Mouse (Mus musculus): ENCODE results near the gene Ikzf3. TPM values are rescaled to one million over a fixed set of nuclear protein-coding genes. Genes with fewer than 3 reads are reported as not detected.

The Ikzf3 gene
- polyA plus RNA-seq, 1 experiment from 2014 or later, result 0.52 TPM

DNA sequence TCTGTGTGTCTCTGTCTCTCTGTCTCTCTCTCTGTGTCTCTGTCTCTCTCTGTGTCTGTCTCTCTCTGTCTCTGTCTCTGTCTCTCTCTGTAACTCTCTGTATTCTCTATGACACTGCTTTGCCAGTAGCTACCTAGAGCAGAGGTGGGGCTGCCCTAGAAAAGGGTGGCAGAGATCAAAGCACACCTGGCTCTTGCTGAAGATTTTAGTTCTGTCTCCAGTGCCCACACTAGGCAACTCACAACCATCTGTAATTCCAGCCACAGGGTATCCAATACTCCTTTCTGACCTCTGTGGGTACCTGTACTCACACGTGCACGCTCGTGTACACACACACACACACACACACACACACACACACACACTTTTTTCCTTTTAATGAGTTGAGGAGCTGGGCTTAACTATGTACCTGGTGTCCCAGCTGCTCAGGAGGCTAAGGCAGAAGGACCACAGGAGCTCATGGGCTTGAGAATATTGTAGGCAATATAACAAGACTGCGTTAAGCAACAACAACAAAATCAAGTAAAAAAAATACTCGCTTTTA lies 50.6 kb downstream of the Ikzf3 start:
- H3K36me3 ChIP-seq, result no peaks in the 10 kb centered on the region
- ATAC-seq (ENCODE audit: low FRiP score, low read depth), result no peak
- H3K4me2 ChIP-seq (replicated peaks), result no peak overlapping the region
- no peaks in the 10 kb centered on the region for H3K9me3 ChIP-seq
- H3K9ac ChIP-seq, result no peak overlapping the region
- no peak overlapping the region for H3K27ac ChIP-seq
- H3K4me1 ChIP-seq, result peaks cover 19% of the 10 kb centered on the region
- H3K27me3 ChIP-seq, result peaks cover 16% of the 10 kb centered on the region
- 80% methylated on average over 5 of the region's 5 CpGs for WGBS
- no peak overlapping the region for H3K4me3 ChIP-seq

DNA sequence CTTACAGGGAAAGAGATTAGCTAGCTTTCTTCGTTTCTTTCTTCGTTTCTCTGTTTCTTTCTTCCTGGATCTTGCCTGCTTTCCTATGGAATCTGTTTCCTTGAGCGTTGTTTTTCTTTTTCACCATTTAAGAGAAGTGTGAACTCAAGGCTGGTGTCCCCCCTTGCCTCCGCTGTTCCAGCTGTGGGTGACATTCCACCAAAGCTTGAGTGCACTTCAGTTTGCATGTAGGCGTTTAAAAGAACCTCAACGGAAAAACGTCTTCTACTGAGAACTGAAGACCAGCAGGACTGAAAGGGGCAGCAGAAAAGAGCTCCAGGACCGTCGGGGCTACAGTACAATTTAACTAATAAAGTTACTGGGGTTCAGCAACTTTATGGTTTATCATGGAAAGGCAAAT lies 52.4 kb downstream of the Ikzf3 start:
- Histone ChIP-seq H3K4me1 (peaks cover 19% of the 10 kb centered on the region), H3K9ac (no peak overlapping the region), H3K36me3 (no peaks in the 10 kb centered on the region), H3K4me2 (replicated peaks) (no peak overlapping the region), H3K27ac (no peak overlapping the region), H3K9me3 (no peaks in the 10 kb centered on the region), H3K4me3 (no peak overlapping the region), H3K27me3 (peaks cover 11% of the 10 kb centered on the region; the same call in 1 of the 2 replicates)
- 65% methylated on average over 9 of the region's 9 CpGs for WGBS
- no peak for ATAC-seq (ENCODE audit: low FRiP score, low read depth)

DNA sequence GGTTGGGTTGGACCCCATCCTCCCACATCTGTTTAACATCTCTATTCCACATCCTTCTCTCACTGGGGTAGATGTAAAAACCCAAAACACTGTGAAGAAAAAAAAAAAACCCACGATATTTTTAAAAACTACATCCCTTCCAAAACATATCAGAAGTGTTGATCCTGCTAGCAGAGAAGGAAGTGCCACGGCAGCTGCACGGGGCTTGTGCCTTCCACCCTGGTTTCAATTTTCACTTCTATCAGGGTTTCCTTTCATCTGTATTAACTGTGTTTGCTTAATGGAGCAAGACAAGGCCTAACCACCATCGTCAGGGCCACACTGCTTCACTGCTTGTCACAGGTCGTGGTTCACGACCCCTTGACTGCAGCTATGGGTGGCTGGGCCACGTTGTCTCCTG lies 52.9 kb downstream of the Ikzf3 start:
- Histone ChIP-seq H3K9me3 (no peaks in the 10 kb centered on the region), H3K4me2 (replicated peaks) (no peak overlapping the region), H3K36me3 (no peaks in the 10 kb centered on the region), H3K27ac (no peak overlapping the region), H3K27me3 (peaks cover 7% of the 10 kb centered on the region; the same call in 1 of the 2 replicates), H3K9ac (no peak overlapping the region), H3K4me3 (no peak overlapping the region), H3K4me1 (peaks cover 16% of the 10 kb centered on the region)
- WGBS, result 17% methylated on average over 7 of the region's 7 CpGs
- no peak for ATAC-seq (ENCODE audit: low FRiP score, low read depth)

DNA sequence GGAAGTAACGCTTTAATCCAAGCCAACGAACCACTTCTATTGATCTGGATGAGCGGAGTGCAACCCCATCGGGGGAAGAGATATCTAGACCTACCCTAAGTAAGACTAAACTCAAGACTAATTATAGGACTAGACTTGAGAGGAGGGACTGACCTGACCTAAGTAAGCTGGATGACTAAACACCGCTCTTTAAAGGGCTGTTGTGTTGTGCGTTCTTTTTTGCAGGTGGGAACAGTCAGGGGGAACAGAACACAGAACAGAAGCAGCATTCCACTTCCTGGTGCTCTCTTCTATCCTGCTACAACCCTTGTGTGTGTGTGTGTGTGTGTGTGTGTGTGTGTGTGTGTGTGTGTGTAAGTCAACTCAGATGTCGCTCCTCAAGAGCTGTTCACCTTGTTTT lies 54.3 kb downstream of the Ikzf3 start:
- no peaks in the 10 kb centered on the region for H3K36me3 ChIP-seq
- H3K4me1 ChIP-seq, result peaks cover 8% of the 10 kb centered on the region
- H3K4me2 ChIP-seq (replicated peaks), result no peak overlapping the region
- 85% methylated on average over 7 of the region's 7 CpGs for WGBS
- H3K9ac ChIP-seq, result no peak overlapping the region
- ATAC-seq (ENCODE audit: low FRiP score, low read depth), result no peak
- no peaks in the 10 kb centered on the region for H3K9me3 ChIP-seq
- H3K27ac ChIP-seq, result no peak overlapping the region
- H3K4me3 ChIP-seq, result no peak overlapping the region
- 0 out of 2 replicates have a peak, but pooled peaks cover 4% of the 10 kb centered on the region for H3K27me3 ChIP-seq

DNA sequence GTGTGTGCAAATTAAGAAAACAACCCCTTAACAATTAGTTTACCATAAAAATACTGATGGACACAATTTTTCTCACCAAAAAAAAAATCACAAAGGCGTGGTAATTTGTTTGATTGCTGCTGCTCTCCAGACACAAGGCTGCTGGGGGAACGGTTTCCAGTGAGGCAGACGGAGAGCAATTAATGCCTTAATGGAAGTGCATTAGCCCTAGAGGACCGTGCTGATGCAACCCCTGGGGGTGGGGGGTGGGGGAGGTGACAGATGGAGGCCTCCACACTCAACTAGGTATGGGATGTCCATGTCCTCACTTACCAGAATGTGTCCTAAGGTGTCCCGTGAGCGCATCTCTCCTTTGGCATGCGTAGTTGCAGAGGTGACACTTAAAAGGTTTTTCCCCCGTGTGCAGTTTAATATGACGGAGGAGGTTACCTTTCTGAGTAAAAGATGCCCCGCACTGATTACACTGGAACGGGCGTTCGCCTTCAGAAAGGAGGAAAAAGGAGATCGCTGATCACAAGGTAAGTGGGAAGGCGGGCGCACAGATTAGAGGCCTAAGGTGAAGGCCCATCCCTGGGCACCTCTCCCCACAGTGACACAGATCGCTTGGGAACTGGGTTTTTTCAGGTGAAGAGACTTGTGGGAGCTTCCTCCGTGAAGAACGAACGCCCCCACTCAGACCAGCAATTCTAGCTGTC lies 57.1 kb downstream of the Ikzf3 start:
- Histone ChIP-seq H3K4me1 (peaks cover 8% of the 10 kb centered on the region), H3K27ac (no peak overlapping the region), H3K4me3 (no peak overlapping the region), H3K9ac (no peak overlapping the region), H3K9me3 (no peaks in the 10 kb centered on the region), H3K36me3 (no peaks in the 10 kb centered on the region), H3K4me2 (replicated peaks) (no peak overlapping the region), H3K27me3 (0 out of 2 replicates have a peak, but pooled peaks cover 4% of the 10 kb centered on the region)
- ATAC-seq (ENCODE audit: low FRiP score, low read depth), result no peak
- WGBS, result 69% methylated on average over 20 of the region's 20 CpGs

DNA sequence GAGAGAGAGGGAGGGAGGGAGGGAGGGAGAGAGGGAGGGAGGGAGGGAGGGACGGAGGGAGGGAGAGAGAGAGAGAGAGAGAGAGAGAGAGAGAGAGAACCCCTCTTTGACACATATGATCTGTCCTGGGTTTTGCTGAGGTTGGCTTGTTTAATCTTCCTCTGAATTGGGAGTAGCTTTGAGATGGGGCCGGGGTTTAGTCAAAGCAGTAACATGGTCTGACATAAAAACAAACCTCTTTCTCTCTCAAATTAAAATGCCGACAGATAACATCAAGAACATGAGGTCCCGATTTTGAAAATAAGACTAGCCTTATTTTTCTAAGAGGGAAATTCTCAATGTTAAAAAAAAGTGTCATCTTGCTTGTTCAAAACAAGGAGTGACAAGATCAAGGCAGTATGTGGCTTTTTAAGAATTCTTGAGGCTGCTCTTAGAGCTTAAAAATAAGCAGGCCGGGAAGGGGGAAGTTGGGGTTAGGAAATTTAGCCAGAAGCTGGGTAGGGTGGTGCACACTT lies 58.2 kb downstream of the Ikzf3 start:
- H3K4me2 ChIP-seq (replicated peaks), result no peak overlapping the region
- 0 out of 2 replicates have a peak, but pooled peaks cover under 1% of the 10 kb centered on the region for H3K4me1 ChIP-seq
- no peak overlapping the region for H3K4me3 ChIP-seq
- H3K27me3 ChIP-seq, result 0 out of 2 replicates have a peak, but pooled peaks cover 4% of the 10 kb centered on the region
- ATAC-seq (ENCODE audit: low FRiP score, low read depth), result no peak
- no peak overlapping the region for H3K9ac ChIP-seq
- no peak overlapping the region for H3K27ac ChIP-seq
- WGBS, result 77% methylated on average over 4 of the region's 5 CpGs
- no peaks in the 10 kb centered on the region for H3K9me3 ChIP-seq
- no peaks in the 10 kb centered on the region for H3K36me3 ChIP-seq

DNA sequence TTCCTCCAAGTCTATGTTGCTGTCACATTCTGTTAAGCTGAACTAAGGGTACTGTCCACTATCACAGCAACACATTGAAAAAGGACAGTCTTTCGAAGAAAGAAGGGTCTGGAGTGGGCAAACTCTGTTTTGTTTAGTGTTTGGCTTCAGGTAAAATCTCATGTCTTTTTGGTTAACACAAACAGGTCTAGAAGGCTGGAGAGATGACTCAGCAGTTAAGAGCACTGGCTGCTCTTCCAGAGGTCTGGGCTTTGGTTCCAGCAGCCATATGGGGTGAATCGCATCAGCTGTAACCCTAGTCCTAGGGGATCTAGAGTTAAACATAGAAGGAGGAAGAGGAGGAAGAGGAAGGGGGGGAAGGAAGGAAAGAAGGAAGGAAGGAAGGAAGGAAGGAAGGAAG lies 60.1 kb downstream of the Ikzf3 start:
- Histone ChIP-seq H3K27me3 (0 out of 2 replicates have a peak, but pooled peaks cover 4% of the 10 kb centered on the region), H3K4me1 (no peaks in the 10 kb centered on the region), H3K27ac (no peak overlapping the region), H3K4me2 (replicated peaks) (no peak overlapping the region), H3K4me3 (no peak overlapping the region), H3K9ac (no peak overlapping the region), H3K36me3 (no peaks in the 10 kb centered on the region), H3K9me3 (no peaks in the 10 kb centered on the region)
- ATAC-seq (ENCODE audit: low FRiP score, low read depth), result no peak
- WGBS, result 86% methylated on average over 2 of the region's 2 CpGs

DNA sequence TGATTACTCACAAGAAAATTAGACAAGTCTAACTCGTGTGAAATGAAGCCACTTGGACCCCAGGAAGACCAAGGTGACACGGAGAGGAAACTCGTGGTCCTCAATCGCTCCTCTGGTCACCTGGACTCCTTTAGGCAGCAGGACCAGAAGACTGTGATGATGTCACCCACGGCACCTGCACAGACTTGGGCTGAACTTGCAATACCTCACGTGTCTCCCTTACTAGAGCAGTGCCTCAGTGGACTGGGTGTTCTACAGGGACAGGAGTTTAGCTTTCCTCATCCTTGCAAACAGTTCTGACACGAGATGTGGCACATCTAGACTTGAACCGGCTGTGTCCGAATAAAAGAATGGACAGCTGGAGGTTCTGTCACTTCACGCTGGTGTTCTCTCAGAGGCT lies 63.8 kb downstream of the Ikzf3 start:
- Histone ChIP-seq H3K9me3 (no peaks in the 10 kb centered on the region), H3K27ac (no peak overlapping the region), H3K27me3 (no peaks in the 10 kb centered on the region), H3K4me1 (peaks cover 4% of the 10 kb centered on the region; the same call in 1 of the 2 replicates), H3K36me3 (no peaks in the 10 kb centered on the region), H3K4me3 (no peak overlapping the region), H3K9ac (no peak overlapping the region), H3K4me2 (replicated peaks) (no peak overlapping the region)
- no peak for ATAC-seq (ENCODE audit: low FRiP score, low read depth)
- 79% methylated on average over 10 of the region's 10 CpGs for WGBS

DNA sequence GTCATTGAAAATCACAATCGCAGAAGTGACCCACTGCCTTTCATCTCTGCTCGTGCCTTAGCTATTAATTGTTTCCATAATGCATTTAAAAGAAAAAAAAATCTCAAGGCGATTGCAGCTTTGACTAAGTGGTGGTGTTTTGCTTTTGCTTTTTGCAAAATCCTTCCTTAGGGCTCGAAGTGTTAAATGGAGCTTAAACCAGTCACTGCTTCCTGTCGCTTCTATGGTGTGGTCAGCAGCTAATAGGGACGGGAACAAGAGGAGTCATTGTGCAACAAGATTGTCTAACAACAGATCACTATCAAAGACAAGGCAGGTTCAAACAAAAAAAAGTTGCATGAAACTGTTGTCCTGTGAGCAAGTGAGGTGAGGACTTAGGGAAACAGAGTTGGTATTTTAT lies 64.6 kb downstream of the Ikzf3 start:
- Histone ChIP-seq H3K4me1 (peaks cover 4% of the 10 kb centered on the region; the same call in 1 of the 2 replicates), H3K9me3 (no peaks in the 10 kb centered on the region), H3K27ac (no peak overlapping the region), H3K27me3 (no peaks in the 10 kb centered on the region), H3K4me2 (replicated peaks) (no peak overlapping the region), H3K9ac (no peak overlapping the region), H3K36me3 (no peaks in the 10 kb centered on the region), H3K4me3 (no peak overlapping the region)
- WGBS, result 58% methylated on average over 6 of the region's 6 CpGs
- ATAC-seq (ENCODE audit: low FRiP score, low read depth), result no peak

DNA sequence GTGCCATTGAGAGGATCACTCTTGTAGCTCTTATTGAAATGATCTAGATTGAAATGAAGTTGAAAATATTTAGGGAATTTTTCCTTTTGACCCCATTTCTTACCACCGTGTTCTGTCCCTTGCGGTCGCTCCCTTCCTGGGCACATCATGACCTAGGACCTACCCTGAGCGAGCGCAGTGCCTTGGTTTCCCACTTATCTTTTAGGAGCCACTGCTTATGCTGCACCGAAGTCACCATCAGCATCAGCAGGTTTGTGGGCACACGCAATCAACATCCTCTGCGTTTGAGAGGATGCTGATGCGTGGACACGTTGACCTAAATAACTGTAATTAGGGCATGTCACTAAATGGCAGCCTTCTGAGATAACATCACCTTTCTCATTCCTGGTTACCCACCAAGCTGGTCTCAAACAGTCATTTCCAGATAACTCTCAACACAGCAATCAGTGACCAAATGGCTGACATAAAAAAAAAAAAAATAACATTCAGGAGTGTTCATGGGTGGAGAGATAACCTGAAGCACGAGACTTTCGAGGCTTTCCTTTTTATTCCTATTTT lies 65.8 kb downstream of the Ikzf3 start:
- H3K9me3 ChIP-seq, result no peaks in the 10 kb centered on the region
- H3K4me2 ChIP-seq (replicated peaks), result no peak overlapping the region
- H3K4me1 ChIP-seq, result peaks cover 4% of the 10 kb centered on the region; the same call in 1 of the 2 replicates
- ATAC-seq (ENCODE audit: low FRiP score, low read depth), result no peak
- WGBS, result 83% methylated on average over 12 of the region's 12 CpGs
- H3K36me3 ChIP-seq, result no peaks in the 10 kb centered on the region
- H3K27me3 ChIP-seq, result no peaks in the 10 kb centered on the region
- H3K27ac ChIP-seq, result no peak overlapping the region
- no peak overlapping the region for H3K4me3 ChIP-seq
- H3K9ac ChIP-seq, result no peak overlapping the region

DNA sequence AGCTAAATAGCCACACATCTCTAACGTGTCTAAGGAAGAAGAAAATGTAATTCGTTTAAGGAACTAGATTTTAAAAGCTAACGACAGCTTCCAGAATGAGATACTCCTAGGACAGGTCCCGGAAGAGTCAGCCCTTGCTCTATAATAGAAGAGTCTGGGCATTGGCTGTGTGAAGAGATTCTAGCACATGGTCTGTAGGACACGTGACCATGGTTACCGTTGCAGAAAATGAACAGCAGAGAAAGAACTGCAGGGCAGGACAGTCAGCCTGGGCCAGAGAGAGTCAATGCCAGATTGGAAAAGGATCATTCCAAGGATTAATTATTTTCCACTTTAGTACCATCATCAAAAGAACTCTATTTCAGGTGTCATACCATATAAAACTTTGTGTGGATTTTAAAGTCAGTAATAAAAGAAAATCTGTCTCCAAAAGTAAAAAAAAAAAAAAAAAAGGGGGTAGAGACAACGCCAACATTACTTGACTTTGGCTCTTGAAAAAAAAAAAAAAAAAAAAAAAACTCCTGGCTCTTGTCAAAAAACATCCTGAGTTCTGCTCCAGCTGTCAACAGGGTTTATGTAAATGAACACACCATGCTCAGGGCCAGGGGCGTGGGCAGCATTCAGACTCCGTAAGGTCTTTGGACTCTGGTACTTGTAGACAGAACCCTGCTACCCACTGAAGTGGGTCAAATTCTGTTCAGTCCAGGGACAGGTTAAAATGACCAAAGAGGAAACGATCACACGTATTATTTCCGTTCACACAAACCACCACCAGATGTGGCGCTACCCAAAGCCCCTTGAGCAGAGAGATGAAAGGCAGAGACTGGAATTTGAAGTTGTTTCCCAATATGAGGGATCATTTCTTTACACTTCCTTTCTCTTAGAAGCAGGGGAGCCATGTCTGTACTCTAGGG lies 66.5 kb downstream of the Ikzf3 start:
- Histone ChIP-seq H3K4me3 (no peak overlapping the region), H3K9ac (no peak overlapping the region), H3K9me3 (no peaks in the 10 kb centered on the region), H3K27ac (no peak overlapping the region), H3K36me3 (no peaks in the 10 kb centered on the region), H3K4me1 (peaks cover 4% of the 10 kb centered on the region; the same call in 1 of the 2 replicates), H3K27me3 (no peaks in the 10 kb centered on the region), H3K4me2 (replicated peaks) (no peak overlapping the region)
- WGBS, result 56% methylated on average over 12 of the region's 13 CpGs
- no peak for ATAC-seq (ENCODE audit: low FRiP score, low read depth)

Measured in limb, embryonic 13.5 days (tissue).